Mouse (Mus musculus): ENCODE measurements around the gene Tmem94.

Gene Tmem94

GRCm38 (mm10) chr11:115765607-115766141, 441 bp downstream of the Tmem94 start:
- in situ Hi-C loops (cut with MboI; ENCODE audit: low sequenced_read_pairs) = no loop called here

DNA sequence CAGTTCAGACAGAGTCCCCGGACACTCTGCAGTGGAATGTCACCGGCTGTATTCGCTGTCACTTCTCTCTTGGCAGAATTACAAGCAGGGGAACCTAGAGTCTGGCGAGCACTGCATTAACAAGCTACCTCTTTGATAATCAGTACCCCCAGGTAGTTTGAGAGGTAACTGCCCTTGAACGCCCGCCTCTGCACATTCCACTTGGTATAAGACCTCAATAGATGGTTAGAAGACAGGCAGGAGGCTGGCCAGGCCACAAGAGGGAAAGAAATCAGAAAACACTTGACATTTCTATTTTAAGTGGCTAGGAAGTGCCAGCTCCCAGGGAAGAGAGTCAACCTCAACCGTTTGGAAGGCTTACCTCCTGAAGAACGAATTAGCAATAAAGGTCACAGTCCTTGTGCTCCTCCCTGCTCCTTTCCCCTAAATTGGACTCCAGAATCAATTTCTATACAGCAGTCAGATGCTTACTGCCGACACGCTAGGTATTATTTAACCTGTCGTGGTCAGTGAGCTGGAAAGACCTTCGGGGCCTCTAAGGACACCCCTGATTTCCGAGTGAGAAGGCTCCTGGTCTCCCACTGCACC, 1.2 kb downstream of the Tmem94 start:
- in situ Hi-C loops (cut with MboI; ENCODE audit: low sequenced_read_pairs) = no loop called here

DNA sequence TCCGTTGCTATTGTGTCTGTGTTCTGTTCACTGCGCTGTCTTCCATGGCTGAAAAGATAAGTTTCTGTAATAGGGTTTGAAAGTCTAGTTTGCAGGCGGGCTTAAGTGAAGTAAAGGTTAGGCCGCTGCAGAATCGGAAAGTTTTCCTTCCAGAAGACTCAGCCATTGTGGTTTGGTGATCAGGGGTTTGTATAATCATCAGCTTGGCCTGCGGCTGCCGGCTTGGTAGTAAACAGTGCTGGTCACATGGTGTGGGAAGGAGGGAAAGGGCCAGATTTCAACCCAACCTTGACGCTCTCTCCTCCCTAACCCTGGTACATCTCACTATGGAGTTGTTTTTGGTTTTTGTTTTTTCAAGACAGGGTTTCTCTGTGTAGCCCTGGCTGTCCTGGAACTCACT, 1.7 kb downstream of the Tmem94 start:
- in situ Hi-C loops (cut with MboI; ENCODE audit: low sequenced_read_pairs) = no loop called here

DNA sequence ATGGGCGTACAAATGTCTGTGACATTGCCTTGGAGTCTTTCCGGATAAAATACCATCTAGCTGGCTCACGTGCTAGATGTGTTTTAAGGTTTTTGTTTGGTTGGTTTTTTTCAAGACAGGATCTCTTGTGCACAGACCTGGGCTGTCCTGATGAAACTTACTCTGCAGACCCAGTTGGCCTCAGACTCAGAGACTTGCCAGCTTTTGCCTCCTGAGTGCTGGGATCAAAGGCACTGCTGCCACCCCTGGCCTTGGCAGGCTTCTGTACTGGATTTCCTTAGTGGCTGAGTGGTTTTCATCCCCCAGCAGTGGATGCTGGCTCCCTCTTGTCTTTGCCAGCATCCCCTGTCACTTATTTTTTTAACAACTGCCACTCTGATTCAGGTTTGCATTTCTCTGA, 3.7 kb downstream of the Tmem94 start:
- in situ Hi-C loops (cut with MboI; ENCODE audit: low sequenced_read_pairs) = no loop called here

DNA sequence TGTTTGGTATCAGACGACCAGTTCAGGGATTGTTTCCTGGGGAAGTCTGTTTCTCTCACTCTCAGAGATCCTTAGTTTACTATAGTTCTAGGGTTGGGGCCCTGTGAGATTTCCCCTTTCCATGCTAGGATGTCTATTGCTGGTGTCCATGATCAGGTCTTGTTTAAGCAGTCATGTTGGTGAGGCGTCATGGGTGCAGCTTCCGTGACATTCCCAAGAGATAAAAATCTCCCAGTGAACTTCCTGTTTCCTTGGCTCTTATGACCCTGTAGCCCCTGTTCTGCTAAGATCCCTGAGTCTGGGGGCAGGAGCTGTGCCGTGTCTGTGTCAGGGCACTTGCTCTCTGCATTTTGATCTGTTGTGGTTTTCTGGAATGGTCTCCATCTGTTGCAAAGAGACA, 9.4 kb downstream of the Tmem94 start:
- in situ Hi-C loops (cut with MboI; ENCODE audit: low sequenced_read_pairs) = no loop called here

DNA sequence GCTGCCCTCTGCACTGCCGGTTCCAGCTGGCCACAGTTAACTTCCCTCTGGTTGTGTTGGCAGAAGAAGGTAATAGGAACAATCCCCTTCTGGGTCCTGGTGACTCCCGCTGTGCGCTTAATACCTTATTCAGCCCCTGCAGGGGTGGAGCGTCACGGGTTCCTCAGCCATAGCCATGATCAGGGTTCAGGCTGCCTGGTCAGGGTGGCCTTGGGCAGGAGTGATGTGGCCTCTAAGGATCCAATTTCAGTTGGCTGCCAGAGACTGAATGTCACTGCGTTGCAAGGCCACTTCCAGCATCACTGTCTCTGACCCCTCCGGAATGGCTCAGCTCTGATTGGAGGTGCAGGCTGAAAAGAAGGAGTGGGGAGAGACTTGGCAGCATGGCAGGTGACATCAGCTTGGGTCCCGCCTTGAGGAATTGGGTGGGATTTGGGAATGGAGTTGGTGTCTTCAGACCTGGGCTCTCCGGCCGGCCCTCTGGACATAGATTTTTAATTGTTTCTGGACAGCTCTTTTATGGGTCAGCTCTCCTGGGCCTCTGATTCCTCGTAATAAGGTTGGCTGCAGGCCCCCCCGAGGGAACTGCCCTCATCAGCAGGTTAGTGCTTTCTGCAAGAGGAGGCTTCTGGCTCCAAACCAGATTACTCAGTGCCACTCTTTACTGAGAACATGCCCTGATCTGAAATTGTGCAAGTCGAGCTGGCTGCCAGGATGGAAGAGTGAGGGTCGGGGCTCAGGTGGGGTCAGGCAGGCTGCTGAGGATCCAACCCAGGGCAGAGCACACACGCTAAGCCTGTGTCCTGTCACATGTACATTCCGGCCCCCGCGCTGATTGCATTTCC, 10.8 kb downstream of the Tmem94 start:
- in situ Hi-C loops (cut with MboI; ENCODE audit: low sequenced_read_pairs) = no loop called here

DNA sequence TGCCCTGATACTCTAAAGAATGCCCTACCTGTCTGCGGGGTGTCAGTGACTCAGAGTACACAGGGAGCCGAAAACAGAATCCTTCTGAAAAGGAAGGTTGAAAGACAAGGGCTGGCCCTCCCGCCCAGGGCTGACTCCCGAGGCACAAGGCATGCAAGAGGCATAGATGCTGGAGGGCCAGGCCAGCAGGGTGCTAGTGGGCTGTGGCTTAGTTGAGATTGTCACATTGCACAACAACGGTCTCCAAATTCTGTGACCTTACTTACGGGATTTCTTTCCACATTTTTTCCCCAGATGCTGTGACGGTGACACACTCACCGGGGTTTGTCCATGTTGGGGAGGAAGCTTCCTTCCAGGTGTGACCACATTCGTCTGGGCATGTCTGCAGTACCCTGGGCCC, 11.7 kb downstream of the Tmem94 start:
- in situ Hi-C loops (cut with MboI; ENCODE audit: low sequenced_read_pairs) = no loop called here

DNA sequence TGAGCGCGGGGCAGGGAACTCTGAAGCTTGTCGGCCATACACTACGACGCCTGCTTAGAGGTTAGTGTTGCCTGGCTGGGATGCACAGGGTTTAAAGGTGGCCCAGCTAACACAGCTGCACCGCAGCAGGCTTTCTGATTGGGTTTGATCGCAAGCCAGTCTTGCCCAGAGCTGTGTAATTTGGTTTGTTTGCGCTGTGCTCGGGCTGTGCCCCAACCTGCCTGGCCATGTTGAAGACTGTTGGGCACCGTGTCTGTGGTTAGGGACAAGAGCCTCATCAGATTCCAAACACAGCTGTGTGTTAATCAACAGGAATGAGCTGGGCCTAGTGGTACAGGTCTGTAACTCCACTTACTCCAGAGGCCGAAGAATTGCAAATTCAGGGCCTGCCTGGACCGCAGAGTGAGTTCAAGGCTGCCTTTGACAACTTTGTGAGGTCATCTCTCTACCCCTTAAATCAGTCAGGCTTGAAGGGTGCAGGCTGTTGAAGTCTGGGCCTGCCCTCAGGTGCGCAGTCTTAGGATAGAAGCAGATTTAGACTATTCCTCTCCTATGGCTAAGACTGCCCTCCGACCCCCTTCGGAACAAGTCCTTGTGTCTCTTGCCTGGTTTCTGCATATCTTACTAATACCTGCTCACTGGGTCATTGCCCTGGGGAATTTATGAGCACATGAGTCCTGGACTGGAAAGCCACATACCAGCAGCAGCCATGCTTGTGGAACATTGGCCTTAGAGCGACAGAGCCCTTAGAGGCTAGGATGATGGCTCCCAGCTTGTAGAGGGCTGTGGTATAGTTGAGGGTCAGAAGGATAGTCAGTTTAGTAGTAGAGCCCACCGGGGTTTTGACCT, 12.5 kb downstream of the Tmem94 start:
- in situ Hi-C loops (cut with MboI; ENCODE audit: low sequenced_read_pairs) = no loop called here

DNA sequence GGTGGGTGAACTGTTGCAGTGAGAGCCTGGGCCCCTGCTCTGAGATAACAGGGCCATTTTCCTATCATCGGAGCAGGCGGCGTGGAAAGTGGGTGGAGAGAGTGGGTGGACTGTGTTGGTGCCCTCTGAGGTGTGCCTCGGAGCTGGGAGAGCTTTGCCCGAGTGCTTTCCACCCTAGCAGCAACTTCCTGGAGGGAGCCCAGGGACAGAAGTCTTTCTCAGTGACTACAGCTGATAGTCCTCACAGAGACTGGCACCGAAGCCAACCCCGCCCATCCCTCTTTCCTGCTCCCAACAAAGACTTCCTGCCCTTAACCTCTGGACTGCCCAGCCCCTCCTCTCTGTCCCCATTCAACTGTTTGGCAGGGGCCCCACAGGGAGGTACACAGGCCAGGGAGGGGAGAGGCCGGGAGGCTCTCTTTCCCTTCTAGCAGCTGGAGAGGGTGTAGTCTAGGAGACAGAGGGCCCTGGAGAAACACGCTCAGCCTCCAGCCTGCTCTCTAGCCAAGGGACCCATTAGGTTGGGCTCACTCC, 13.9 kb downstream of the Tmem94 start:
- in situ Hi-C loops (cut with MboI; ENCODE audit: low sequenced_read_pairs) = no loop called here

- in situ Hi-C loops (cut with MboI; ENCODE audit: low sequenced_read_pairs) = no loop called here
Observed at GRCm38 (mm10) chr11:115780141-115781070, 15.2 kb downstream of the Tmem94 start.

DNA sequence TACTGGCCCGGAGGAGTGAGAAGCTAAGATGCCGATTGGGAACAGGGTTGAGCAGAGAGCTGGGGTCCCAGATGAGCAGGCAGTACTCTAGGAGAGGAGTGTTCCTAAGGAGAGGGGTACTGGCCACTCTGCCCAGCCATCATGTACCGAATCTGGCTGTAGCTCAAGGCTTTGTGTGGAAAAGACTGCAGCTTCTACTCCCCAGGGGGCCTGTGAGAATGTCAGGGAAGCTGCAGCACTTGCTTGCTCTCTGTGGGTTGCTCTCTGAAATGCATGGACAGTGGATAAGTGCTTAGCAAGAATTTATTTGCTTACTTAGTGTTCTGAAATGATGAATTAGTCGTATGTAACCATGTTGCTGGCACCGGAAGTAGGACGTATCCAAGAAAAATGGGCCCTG, 21.2 kb downstream of the Tmem94 start:
- in situ Hi-C loops (cut with MboI; ENCODE audit: low sequenced_read_pairs) = no loop called here

DNA sequence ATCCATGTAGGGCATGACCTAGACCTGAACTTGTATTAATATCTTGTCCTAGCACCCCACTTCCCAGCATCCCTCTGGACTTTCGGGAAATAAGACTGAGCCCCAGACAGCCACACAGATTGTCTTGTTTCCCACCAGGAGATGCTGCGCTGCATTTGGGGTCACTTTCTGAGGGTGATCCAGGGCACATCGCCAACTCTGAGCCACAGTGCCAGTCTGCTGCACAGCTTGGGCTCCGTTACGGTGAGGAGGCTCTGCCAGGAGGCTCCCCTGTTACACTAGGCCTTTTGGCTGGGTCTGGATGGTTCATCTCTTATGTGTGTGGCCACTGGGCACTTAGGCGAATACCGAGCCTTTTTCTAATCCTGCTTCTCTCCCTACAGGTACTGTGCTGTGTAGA, 24.6 kb downstream of the Tmem94 start:
- in situ Hi-C loops (cut with MboI; ENCODE audit: low sequenced_read_pairs) = no loop called here

GRCm38 (mm10) chr11:115791919-115792318, 26.7 kb downstream of the Tmem94 start:
- in situ Hi-C loops (cut with MboI; ENCODE audit: low sequenced_read_pairs) = no loop called here

- in situ Hi-C loops (cut with MboI; ENCODE audit: low sequenced_read_pairs) = no loop called here
Observed at GRCm38 (mm10) chr11:115792353-115792752, 27.1 kb downstream of the Tmem94 start.

GRCm38 (mm10) chr11:115796898-115797297, 31.7 kb downstream of the Tmem94 start:
- in situ Hi-C loops (cut with MboI; ENCODE audit: low sequenced_read_pairs) = no loop called here

DNA sequence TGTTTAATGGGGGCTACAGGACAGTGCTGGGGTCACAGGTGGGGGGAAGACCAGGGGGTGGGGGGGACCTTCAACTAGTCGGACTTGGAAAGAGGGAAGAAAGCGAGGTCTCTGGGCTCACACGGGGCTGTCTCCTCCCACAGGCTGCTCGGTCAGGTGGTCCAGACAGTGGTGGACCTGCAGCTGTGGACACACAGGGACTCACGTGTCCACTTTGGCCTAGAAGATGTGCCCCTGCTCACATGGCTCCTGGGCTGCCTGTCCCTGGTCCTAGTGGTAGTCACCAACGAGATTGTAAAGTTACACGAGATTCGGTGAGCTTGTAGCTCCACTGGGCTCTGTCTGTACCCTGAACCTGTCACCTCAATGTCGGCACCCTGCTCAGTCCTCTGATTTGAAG, 32.4 kb downstream of the Tmem94 start:
- in situ Hi-C loops (cut with MboI; ENCODE audit: low sequenced_read_pairs) = no loop called here

DNA sequence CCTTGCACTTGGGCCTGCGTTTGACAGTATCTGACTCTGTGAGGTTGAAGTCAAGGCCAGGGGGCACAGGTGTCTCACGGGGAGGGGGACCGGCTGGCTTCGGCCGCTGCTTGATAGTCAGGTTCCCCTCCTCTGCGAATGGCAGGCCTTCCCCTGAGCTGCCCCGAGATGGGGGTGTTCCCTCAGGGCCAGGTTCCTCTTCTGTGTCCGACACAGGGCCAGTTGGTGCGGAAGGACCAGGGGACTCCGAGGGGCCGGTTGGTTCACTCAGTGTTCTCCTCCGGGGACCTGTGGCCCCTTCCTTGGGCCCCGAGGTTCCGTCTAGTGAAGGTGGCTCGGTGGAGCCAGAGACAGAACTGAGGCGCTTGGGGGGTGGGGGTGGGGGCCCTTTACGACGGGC, 35.7 kb downstream of the Tmem94 start:
- in situ Hi-C loops (cut with MboI; ENCODE audit: low sequenced_read_pairs) = no loop called here

DNA sequence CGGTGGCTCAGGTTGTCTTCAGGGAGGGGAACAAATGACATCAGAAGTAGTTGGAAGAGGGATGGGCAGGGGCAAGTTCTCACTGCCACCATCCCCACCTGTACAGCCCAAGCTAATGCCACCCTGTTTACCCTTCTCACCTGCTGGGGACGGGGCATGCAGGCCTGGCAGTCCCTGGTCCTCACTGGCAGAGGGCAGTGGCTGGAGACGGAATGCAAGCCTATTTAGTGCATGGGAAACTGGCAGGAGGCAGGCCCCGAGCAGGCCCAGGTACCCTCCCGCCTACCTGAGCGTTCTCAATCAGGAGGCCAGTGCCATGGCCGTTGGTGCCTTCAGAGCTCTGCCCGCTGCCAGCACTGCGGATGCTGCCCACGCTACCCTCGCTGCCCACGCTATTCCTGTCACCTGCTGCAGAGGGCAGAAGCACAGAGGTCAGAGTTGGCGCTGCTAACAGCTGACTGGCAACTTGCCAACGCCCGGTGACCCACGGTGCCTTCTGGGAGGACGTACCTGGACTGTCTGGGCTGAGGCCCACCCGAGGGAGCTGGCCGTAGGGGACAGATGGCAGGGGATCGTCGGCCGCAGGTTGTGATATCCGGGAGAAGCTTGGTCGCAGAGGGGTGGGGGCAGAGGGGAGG, 38.0 kb downstream of the Tmem94 start:
- in situ Hi-C loops (cut with MboI; ENCODE audit: low sequenced_read_pairs) = no loop called here

DNA sequence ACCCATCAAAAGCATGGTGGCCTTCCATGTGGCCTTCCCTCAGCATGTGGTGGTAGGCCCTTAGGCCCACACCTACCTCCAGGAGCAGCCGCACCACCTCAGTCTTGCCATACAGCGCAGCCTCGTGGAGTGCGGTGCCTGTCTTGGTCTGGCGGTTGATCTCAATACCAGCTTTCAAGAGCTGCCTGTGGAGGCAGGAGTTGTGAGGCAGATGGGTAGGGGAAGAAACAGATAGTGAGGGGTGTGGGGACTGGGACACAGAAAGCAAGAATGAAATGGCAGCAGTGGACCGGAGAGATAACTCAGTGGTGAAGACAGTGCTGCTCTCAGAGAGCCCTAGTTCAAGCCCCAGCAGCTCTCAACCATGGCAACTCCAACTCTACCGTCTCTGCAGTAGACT, 39.8 kb downstream of the Tmem94 start:
- in situ Hi-C loops (cut with MboI; ENCODE audit: low sequenced_read_pairs) = no loop called here

GRCm38 (mm10) chr11:115806154-115806553, 40.9 kb downstream of the Tmem94 start:
- in situ Hi-C loops (cut with MboI; ENCODE audit: low sequenced_read_pairs) = no loop called here

Data from CH12F3 (cell line).